Mouse (Mus musculus) embryonic facial prominence, embryonic 15.5 days (tissue): ENCODE data around the gene Cenpx. TPM values are rescaled to one million over a fixed set of nuclear protein-coding genes. Genes with fewer than 3 reads are reported as not detected.

Source experiments
- ATAC-seq: fragments of 200-750 bp; cut with Nextera tagmentation; 2 replicates; pipeline ENCODE4 v1.8.0; 2017; ENCODE audit warnings: low read depth, moderate TSS enrichment; ENCODE audit not compliant: insufficient number of reproducible peaks, low FRiP score, low TSS enrichment
- H3K27ac ChIP-seq: fragments of 300-500 bp; sonication (generic); replicated peaks from 2 replicates; pipeline ENCODE4 v1.5.1; 2015; ENCODE audit warnings: mild to moderate bottlenecking, inconsistent platforms
- H3K27me3 ChIP-seq: fragments of 300-500 bp; sonication (generic); 2 replicates; pipeline ENCODE4 v1.6.1; 2015; ENCODE audit warnings: inconsistent platforms
- H3K36me3 ChIP-seq: fragments of 300-500 bp; sonication (generic); 2 replicates; pipeline ENCODE4 v1.6.1; 2015; ENCODE audit warnings: mild to moderate bottlenecking, inconsistent platforms
- H3K4me1 ChIP-seq: fragments of 300-500 bp; sonication (generic); 2 replicates; pipeline ENCODE4 v1.6.1; 2015; ENCODE audit warnings: inconsistent platforms
- H3K4me2 ChIP-seq: fragments of 300-500 bp; sonication (generic); replicated peaks from 2 replicates; pipeline ENCODE4 v1.6.1; 2015; ENCODE audit warnings: mild to moderate bottlenecking, inconsistent platforms
- H3K4me3 ChIP-seq: fragments of 300-500 bp; sonication (generic); replicated peaks from 2 replicates; pipeline ENCODE4 v1.5.1; 2015; ENCODE audit warnings: mild to moderate bottlenecking, inconsistent platforms
- H3K9ac ChIP-seq: fragments of 300-500 bp; sonication (generic); 2 replicates; pipeline ENCODE4 v1.6.1; 2015; ENCODE audit warnings: inconsistent platforms
- H3K9me3 ChIP-seq: fragments of 300-500 bp; sonication (generic); replicated peaks from 2 replicates; pipeline ENCODE4 v1.6.1; 2016; ENCODE audit warnings: inconsistent platforms
- WGBS: fragments of 180-500 bp; shearing (Covaris S2); methylation state at CpG from one replicate; pipeline ENCODE4 v1.1.7; 2015; 5-methylcytosine and 5-hydroxymethylcytosine counted together
- polyA plus RNA-seq: library from polyadenylated mRNA; unstranded; fragments of >200 nt; fragmentation: Nextera tagmentation; extraction: Ambion mirVana; gene quantifications from 2 replicates; pipeline ENCODE4 v1.2.1, GENCODE M21; 2015

The Cenpx gene
- polyA plus RNA-seq, 1 experiment from 2014 or later: 157 TPM

DNA sequence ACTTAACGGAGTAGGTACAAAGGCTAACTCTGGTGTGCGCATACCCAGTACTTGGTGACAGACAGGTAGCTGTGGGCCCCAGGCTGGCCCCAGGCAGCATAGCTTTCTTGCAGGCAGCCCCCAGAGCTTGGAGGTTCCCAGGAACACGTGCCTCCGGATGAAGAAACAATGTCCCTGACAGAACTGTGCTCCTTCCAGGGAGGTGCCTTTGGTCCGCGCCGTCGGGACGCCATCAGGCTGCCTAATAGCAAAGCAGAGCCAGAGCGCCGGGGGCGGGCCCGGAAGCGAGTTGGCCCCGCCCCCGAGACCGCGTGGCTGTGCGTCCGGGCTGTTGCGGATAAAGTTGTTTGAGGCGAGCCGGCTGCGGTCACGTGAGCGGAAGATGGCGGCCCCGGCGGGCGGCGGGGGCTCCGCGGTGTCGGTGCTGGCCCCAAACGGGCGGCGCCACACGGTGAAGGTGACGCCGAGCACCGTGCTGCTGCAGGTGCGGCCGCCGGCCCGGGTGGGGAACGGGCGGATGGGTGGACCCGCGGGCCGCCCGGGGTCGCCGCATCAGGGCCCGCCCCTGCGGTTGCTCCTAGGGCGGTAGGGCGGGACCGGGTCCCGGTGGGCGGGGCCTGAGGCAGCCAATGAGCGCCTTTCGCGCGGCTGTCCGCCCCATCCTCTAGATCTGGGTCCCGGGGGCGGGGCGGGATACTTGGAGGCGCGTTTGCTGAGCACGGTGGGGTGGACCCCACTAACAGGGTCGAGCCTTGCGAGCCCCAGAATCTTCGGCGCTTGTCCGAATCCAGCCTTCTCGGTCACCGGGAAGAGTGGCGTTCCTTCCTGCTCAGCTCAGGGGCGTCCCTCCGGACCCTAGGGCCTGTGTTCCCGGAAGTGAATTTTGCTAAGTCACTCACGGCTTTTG lies 40.6 kb downstream of the Cenpx start, which contains the start of gene Aspscr1:
Aspscr1 (plus strand) TSS at position 287 of the 907 bp plus-strand sequence.
- peaks cover 16% of the 10 kb centered on the region for H3K4me1 ChIP-seq
- no peaks in the 10 kb centered on the region for H3K27me3 ChIP-seq
- peak within 1 kb of the TSS; percentile 67 for H3K4me3 ChIP-seq
- peak within 1 kb of the TSS; percentile 73 for H3K9ac ChIP-seq
- H3K36me3 ChIP-seq: peaks cover 10% of the 10 kb centered on the region
- no peaks in the 10 kb centered on the region for H3K9me3 ChIP-seq
- H3K4me2 ChIP-seq: peak within 1 kb of the TSS; percentile 61
- ATAC-seq: peak; percentile 97
- H3K27ac ChIP-seq: peak within 1 kb of the TSS; percentile 87
- 2% methylated on average over 83 of the region's 83 CpGs for WGBS

DNA sequence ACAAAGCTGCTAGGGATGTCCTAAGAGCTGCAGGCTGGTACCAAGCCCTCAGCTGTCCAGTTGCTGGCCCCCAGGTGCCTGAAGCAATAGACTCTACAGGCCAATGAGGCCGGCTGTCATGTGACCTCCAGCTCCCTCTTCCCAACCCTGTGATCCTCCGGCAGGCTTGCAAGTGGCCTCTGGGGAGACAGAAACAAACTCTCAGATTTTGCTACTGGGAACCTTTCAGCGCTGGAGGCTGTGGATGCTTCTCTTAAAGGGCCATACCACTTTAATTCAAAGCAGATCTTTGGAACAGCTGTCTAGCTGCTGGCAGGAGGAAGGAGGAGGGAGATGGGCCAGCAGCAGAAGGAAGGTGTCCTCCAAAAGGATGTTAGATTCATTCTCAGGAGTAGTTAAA lies 46.9 kb downstream of the Cenpx start:
- no peak overlapping the region for H3K9ac ChIP-seq
- no peak overlapping the region for H3K4me2 ChIP-seq
- no peak for ATAC-seq
- peaks cover 15% of the 10 kb centered on the region for H3K4me1 ChIP-seq
- no peak overlapping the region for H3K4me3 ChIP-seq
- H3K9me3 ChIP-seq: no peaks in the 10 kb centered on the region
- 4% methylated on average over 3 of the region's 3 CpGs for WGBS
- peaks cover 23% of the 10 kb centered on the region for H3K27me3 ChIP-seq
- no peaks in the 10 kb centered on the region for H3K36me3 ChIP-seq
- no peak overlapping the region for H3K27ac ChIP-seq

DNA sequence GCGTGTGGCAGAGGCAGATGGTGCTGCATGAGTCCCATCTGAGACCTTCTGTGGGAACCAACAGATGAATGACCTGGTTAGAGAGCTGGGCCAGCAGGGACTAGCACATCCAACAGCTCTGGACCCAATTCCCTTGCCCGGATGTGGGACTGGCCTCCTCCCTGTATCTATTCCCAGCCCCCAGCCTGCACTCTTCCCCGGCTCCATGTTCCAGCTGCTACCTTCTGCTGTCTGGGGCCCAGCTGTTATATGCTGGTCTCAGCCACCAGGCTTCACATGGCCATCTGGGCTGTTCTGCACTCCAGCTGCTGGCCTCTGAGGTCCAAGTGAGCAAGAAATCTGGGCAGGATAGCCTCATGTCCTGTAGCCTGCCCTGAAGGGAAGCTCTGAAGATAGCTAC lies 48.1 kb downstream of the Cenpx start:
- ATAC-seq: peak; percentile 28; the same call in 1 of the 2 replicates
- H3K4me3 ChIP-seq: no peak overlapping the region
- no peak overlapping the region for H3K27ac ChIP-seq
- no peak overlapping the region for H3K9ac ChIP-seq
- peaks cover 23% of the 10 kb centered on the region for H3K4me1 ChIP-seq
- H3K27me3 ChIP-seq: peaks cover 35% of the 10 kb centered on the region
- H3K4me2 ChIP-seq: no peak overlapping the region
- H3K9me3 ChIP-seq: no peaks in the 10 kb centered on the region
- no peaks in the 10 kb centered on the region for H3K36me3 ChIP-seq
- 59% methylated on average over 3 of the region's 3 CpGs for WGBS

DNA sequence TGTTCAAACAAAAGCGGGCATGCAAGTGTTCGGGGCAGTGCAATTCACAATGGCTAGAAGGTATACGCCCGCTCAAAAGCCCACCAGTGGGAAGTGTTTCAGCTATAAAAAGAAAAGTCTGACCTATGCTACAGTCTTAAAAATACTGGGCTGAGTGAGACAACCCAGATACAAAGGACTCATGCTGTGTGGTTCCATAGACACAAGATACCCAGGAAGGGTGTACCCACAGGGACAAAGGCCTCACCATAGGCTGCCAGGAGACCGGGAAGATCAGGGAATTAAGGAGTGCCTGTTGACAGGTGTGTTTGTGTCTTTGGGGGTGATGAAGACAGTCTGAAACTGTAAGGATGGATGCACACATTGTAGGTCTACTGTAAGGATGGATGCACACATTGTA lies 49.8 kb downstream of the Cenpx start:
- no peak overlapping the region for H3K9ac ChIP-seq
- ATAC-seq: no peak
- H3K36me3 ChIP-seq: no peaks in the 10 kb centered on the region
- WGBS: 87% methylated on average over 5 of the region's 5 CpGs
- H3K4me2 ChIP-seq: no peak overlapping the region
- no peaks in the 10 kb centered on the region for H3K9me3 ChIP-seq
- H3K4me3 ChIP-seq: no peak overlapping the region
- peaks cover 52% of the 10 kb centered on the region for H3K27me3 ChIP-seq
- H3K27ac ChIP-seq: no peak overlapping the region
- H3K4me1 ChIP-seq: peaks cover 39% of the 10 kb centered on the region

DNA sequence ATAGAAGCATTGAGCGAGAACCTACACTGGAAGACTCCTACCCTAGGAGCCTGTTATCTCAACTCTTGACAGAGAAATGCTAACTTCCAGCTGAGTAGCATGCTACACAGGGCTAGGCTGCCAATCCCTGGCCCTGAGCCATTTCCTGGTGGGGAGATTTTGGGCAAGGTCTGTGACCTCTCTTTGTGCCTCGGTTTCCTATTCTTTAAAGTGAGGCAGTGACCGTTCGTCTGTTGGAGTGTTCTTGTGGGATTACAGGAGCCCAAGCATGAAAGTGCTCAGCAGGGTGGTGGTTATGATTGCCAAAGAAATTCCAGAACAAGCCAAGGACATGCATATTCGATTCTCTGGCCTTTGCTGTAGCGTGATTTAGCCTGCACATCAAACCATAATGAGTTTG lies 50.8 kb downstream of the Cenpx start:
- peaks cover 40% of the 10 kb centered on the region for H3K4me1 ChIP-seq
- no peaks in the 10 kb centered on the region for H3K36me3 ChIP-seq
- ATAC-seq: no peak
- H3K9me3 ChIP-seq: no peaks in the 10 kb centered on the region
- 55% methylated on average over 6 of the region's 6 CpGs for WGBS
- H3K4me2 ChIP-seq: no peak overlapping the region
- peaks cover 61% of the 10 kb centered on the region for H3K27me3 ChIP-seq
- H3K9ac ChIP-seq: no peak overlapping the region
- H3K4me3 ChIP-seq: no peak overlapping the region
- no peak overlapping the region for H3K27ac ChIP-seq

DNA sequence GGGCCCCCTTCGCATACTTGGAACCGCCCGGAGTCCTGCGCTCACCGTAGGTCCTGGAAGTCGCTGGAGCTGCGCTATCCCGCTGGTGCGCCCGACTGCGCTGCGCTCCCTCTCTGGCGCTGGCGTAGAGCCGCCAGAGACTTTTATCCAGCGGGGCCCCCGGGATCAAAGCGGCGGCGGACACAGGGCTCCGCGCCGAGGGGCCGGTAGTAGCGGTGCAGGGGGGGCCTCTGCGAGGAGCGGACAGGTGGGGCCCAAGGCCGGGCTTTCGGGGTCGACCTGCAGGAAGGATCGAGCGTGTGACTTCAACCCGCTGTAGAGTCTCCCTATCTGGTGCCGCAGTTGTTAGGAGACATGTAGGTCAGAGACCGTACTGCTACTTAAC lies 52.5 kb downstream of the Cenpx start, which contains the start of gene Notum:
Notum (minus strand) TSS at position 100 of the 385 bp plus-strand sequence.
- Histone ChIP-seq H3K27me3 (peaks cover 70% of the 10 kb centered on the region), H3K4me1 (peaks cover 30% of the 10 kb centered on the region), H3K36me3 (no peaks in the 10 kb centered on the region), H3K4me2 (peak within 1 kb of the TSS; percentile 85), H3K9ac (peak within 1 kb of the TSS; percentile 21; the same call in 1 of the 2 replicates), H3K9me3 (no peaks in the 10 kb centered on the region), H3K27ac (no peak within 1 kb of the TSS), H3K4me3 (peak within 1 kb of the TSS; percentile 50)
- ATAC-seq: no peak
- under 1% methylated on average over 35 of the region's 35 CpGs for WGBS

Other genes with a start within 250 kb of the Cenpx start
- gene Arl16, start 246.1 kb downstream of the Cenpx start, polyA plus RNA-seq: 57.1 and 57.8 TPM in 2 replicates
- 118 and 126 TPM in 2 replicates for gene Mrpl12, start 229.1 kb downstream of the Cenpx start, polyA plus RNA-seq
- gene Slc25a10, start 221.9 kb downstream of the Cenpx start, polyA plus RNA-seq: 47.3 and 53.6 TPM in 2 replicates
- gene Gcgr, start 183.0 kb downstream of the Cenpx start, polyA plus RNA-seq: 0.60 TPM in 2 replicates
- gene Mcrip1, start 164.0 kb downstream of the Cenpx start, polyA plus RNA-seq: 235 and 237 TPM in 2 replicates
- gene Ppp1r27, start 162.6 kb downstream of the Cenpx start, polyA plus RNA-seq: 1.8 and 2.3 TPM in 2 replicates
- 831 and 838 TPM in 2 replicates for gene P4hb, start 140.5 kb downstream of the Cenpx start, polyA plus RNA-seq
- gene Arhgdia, start 132.1 kb downstream of the Cenpx start, polyA plus RNA-seq: 593 and 594 TPM in 2 replicates
- gene Alyref, start 115.4 kb downstream of the Cenpx start, polyA plus RNA-seq: 420 and 426 TPM in 2 replicates
- 219 and 224 TPM in 2 replicates for gene Anapc11, start 115.3 kb downstream of the Cenpx start, polyA plus RNA-seq
- 1.8 and 1.9 TPM in 2 replicates for gene Npb, start 105.3 kb downstream of the Cenpx start, polyA plus RNA-seq
- gene Pcyt2, start 95.8 kb downstream of the Cenpx start, polyA plus RNA-seq: 141 TPM in 2 replicates
- 34.7 and 35.0 TPM in 2 replicates for gene Sirt7, start 88.5 kb downstream of the Cenpx start, polyA plus RNA-seq
- gene Mafg, start 80.1 kb downstream of the Cenpx start, polyA plus RNA-seq: 36.4 and 38.7 TPM in 2 replicates
- gene Pycr1, start 70.0 kb downstream of the Cenpx start, polyA plus RNA-seq: 53.8 and 54.5 TPM in 2 replicates
- gene Myadml2, start 65.6 kb downstream of the Cenpx start, polyA plus RNA-seq: 1.0 and 1.6 TPM in 2 replicates
- 6.2 and 7.4 TPM in 2 replicates for gene Notum, start 52.6 kb downstream of the Cenpx start, polyA plus RNA-seq
- gene Aspscr1, start 40.8 kb downstream of the Cenpx start, polyA plus RNA-seq: 114 and 120 TPM in 2 replicates
- gene Lrrc45, start 187 bp upstream of the Cenpx start, polyA plus RNA-seq: 69.7 and 82.2 TPM in 2 replicates
- 64.5 and 75.4 TPM in 2 replicates for gene Rac3, start 7.7 kb upstream of the Cenpx start, polyA plus RNA-seq
- 35.9 and 36.6 TPM in 2 replicates for gene Dcxr, start 13.5 kb upstream of the Cenpx start, polyA plus RNA-seq
- gene Cbr2, start 18.4 kb upstream of the Cenpx start, polyA plus RNA-seq: 193 and 315 TPM in 2 replicates
- gene Hmga1b, start 49.1 kb upstream of the Cenpx start, polyA plus RNA-seq: 3.8 and 5.9 TPM in 2 replicates
- 56.0 and 62.0 TPM in 2 replicates for gene Rfng, start 70.5 kb upstream of the Cenpx start, polyA plus RNA-seq
- 205 and 214 TPM in 2 replicates for gene Gps1, start 70.5 kb upstream of the Cenpx start, polyA plus RNA-seq
- 61.4 and 64.4 TPM in 2 replicates for gene Dus1l, start 82.7 kb upstream of the Cenpx start, polyA plus RNA-seq
- 46.2 and 48.8 TPM in 2 replicates for gene Fasn, start 110.8 kb upstream of the Cenpx start, polyA plus RNA-seq
- 6.2 and 7.4 TPM in 2 replicates for gene Ccdc57, start 219.1 kb upstream of the Cenpx start, polyA plus RNA-seq
- 67.2 and 72.2 TPM in 2 replicates for gene Slc16a3, start 234.7 kb upstream of the Cenpx start, polyA plus RNA-seq